Mouse (Mus musculus): ENCODE results near the gene Map1b. TPM values are rescaled to one million over a fixed set of nuclear protein-coding genes. Genes with fewer than 3 reads are reported as not detected.
A peak's percentile ranks its signal among the peaks of the same experiment; 100 is the strongest.

The Map1b gene
- polyA plus RNA-seq, 1 experiment from 2014 or later = 10.1 TPM

DNA sequence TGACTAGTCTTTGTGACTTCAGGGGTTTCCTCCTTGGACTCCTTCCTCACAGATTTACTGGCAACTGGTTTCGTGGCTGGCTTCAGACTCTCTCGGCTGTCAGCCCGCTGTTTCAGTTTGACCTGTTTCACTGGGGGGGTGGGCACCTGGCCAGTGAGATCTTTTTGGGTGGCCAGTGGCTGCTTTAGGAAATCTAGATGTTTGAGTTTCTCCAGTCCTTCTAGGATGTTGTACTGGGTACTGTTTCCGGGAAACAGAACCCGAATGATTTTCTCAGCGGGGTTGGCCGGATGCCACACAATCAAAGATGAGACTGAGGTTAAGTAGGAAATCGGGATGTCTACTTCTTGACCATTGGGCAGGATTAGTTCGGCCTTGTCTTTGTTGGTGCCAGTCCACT lies 81.8 kb downstream of the Map1b start:
- ATAC-seq (no peak), DNase-seq (ENCODE audit: low read depth, low spot score) (no peak)
- ChIA-PET POLR2A (no interaction called here), CTCF (interaction anchor here (1.2 kb wide), 1 partner anchor 11 kb away, joined by 3 read pairs; no protein-coding TSS in a partner anchor)
- no peaks in the 10 kb centered on the region for H3K27me3 ChIP-seq
- TF ChIP-seq CTCF (IDR thresholded peaks at IDR 0.05) = no peak
- in situ Hi-C loops (cut with MboI; ENCODE audit: low pct_unique_long_range_greater_than_20kb) = no loop called here

DNA sequence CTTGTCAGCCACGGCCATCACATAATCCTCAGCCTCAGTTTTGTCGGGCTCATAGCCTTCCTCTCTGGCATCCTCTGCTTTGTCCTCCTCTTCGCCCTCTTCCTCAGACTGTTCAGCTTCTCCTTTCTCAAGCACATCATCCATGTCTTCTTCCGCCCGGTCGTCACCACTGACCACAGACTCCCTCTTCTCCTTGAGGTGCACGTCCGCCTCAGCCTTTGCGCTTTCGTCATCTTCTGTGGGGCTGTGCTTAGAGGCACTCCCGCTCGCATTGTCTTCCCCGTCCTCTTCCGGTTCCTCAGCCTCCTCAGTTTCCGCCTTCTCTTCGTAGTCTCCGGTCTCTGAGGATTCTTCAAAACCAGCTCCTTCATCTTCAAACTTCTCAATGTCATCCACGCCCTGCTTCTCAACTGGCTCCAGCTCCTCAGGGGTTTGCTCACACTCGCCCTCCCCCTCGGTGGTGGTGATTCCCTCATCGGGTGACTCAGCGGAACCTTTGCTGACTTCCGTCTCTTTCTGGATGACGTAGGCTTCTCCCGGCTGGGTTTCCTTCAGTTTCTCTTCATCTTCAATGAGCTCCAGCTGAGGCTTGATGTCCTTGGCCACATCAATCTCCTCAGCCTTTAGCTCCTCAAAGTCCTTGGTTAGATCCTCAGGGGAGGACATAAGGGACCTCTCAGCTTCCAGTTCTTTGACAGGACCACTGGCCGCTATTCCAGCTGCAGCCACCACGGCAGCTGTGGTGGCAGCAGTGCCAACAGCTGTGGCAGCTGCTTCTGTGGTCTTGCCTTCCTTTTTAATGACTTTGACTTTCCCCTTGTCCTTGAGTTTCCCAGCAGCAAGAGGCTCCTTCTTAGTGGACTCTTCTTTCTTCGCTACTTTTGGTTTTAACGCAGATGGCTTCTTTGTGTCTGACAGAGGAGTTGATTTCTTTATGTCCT lies 83.0 kb downstream of the Map1b start:
- in situ Hi-C loops (cut with MboI; ENCODE audit: low pct_unique_long_range_greater_than_20kb) = no loop called here
- no peak for ATAC-seq
- DNase-seq (ENCODE audit: low read depth, low spot score) = no peak
- H3K27me3 ChIP-seq = no peaks in the 10 kb centered on the region
- no peak for TF ChIP-seq CTCF (IDR thresholded peaks at IDR 0.05)
- ChIA-PET CTCF (interaction anchor here (1.3 kb wide), 1 partner anchor 21 kb away, joined by 3 read pairs; no protein-coding TSS in a partner anchor), POLR2A (no interaction called here)

DNA sequence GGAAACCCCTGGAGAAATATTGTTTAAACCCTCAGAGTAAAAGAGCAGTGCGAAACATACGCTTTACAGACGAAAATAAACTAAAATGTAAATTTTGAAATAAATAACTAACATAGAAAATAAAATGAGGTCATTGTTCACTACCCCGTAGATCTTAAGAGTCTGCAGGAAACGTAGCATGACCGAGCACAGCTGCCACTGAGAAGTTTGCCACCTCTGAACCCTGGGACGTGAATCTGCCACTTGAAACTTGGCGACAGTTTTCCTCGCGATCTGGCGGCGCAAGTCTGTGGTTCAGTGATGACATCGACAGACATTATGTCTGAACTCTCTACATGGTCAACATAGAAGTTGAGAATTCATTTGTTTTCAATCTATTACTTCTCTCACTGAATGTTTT lies 92.8 kb downstream of the Map1b start:
- in situ Hi-C loops (cut with MboI; ENCODE audit: low pct_unique_long_range_greater_than_20kb) = no loop called here
- CTCF ChIA-PET = interaction anchor here (1.3 kb wide), 1 partner anchor 13 kb away, joined by 4 read pairs; no protein-coding TSS in a partner anchor
- no peaks in the 10 kb centered on the region for H3K27me3 ChIP-seq
- TF ChIP-seq CTCF (IDR thresholded peaks at IDR 0.05) = no peak
- DNase-seq (ENCODE audit: low read depth, low spot score) = no peak
- no peak for ATAC-seq
- POLR2A ChIA-PET = no interaction called here

DNA sequence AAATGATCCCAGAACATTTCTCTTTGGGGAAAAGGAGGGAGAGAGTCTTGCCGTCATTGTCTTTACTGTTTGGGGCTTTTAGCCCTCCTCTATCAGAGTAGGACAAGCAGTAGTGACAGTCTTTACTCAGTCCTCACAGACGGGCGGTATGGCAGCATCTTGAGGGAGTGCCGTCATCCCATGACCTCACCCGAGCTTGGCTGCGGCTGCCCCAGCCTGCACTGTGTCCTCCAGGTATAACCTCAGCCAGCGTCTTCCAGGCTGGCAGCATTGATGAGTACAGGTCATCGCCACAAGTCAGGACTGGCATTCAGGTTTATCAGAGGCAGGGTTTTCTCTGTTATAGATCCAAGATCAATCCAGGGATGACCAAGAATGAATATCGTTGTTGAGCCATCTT lies 99.7 kb downstream of the Map1b start:
- ATAC-seq (no peak), DNase-seq (ENCODE audit: low read depth, low spot score) (no peak)
- ChIA-PET CTCF (no interaction called here), POLR2A (no interaction called here)
- in situ Hi-C loops (cut with MboI; ENCODE audit: low pct_unique_long_range_greater_than_20kb) = no loop called here
- no peaks in the 10 kb centered on the region for H3K27me3 ChIP-seq
- TF ChIP-seq CTCF (IDR thresholded peaks at IDR 0.05) = no peak

DNA sequence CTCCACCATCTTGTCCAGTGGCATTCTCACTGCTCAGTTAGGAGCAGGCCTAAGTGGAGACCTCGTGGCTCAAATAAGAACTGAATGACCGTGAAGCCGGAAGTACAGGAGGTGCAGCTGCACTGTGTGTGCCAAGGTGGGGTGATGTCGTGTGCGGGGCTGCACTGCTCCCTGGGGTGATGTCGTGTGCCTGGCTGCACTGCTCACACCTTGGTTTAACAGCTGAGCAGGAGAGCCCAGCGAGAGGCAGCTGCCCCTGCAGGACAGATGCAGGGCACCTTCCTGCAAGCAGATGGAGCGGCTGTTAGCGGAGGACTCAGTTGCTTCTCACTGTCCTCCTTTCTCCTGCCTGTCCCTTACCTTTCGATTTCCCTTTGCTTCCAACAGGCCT lies 102.0 kb downstream of the Map1b start:
- CTCF ChIA-PET = interaction anchor here (1.1 kb wide), 1 partner anchor 36 kb away, joined by 3 read pairs; no protein-coding TSS in a partner anchor
- DNase-seq (ENCODE audit: low read depth, low spot score) (no peak), ATAC-seq (no peak)
- POLR2A ChIA-PET = no interaction called here
- TF ChIP-seq CTCF (IDR thresholded peaks at IDR 0.05) = no peak
- H3K27me3 ChIP-seq = no peaks in the 10 kb centered on the region
- in situ Hi-C loops (cut with MboI; ENCODE audit: low pct_unique_long_range_greater_than_20kb) = no loop called here

DNA sequence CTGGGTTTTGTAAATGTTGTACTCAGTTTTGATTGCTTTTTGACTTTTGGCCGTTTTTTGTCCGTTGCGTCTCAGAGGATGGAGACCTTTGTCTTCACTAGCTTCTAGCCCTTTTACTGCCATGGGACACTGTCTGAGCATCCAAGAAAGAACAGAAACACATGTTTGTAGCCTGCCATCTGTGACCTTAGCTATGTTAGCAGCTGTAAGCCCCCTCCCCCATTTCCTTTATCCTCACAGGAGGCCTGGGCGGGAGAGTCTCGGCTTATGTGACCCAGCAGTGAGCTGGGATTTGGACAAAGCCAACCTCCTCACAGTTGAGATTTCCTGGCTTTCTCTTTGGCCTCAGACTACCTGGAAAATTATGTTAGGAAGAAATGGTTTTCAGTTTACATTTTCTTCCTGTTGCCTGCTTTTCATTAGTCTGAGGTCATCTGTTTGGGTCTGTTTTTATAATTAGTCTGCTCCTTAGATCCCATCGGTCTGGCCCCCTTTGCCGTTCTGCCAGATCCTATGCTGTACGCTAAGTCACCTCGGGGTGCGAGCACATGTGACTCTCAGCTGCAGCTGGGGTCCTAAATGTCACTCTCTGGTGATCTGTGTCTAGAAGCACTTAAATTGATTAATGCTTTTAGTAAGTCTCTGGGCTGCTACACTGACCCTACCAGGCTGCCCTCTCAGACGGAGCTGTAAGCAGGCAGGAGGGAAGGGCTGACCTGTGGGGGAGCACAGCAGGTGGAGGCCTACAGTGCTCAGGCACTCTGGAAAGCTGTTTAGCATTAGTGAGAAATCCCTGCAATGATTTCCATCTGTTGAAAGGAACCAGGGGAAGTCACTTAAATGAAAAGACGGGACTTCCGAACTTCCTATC lies 102.6 kb downstream of the Map1b start:
- ChIA-PET CTCF (interaction anchor here (1.3 kb wide), 1 partner anchor 20 kb away, joined by 3 read pairs; no protein-coding TSS in a partner anchor), POLR2A (no interaction called here)
- DNase-seq (ENCODE audit: low read depth, low spot score) = no peak
- ATAC-seq = no peak
- no peaks in the 10 kb centered on the region for H3K27me3 ChIP-seq
- TF ChIP-seq CTCF (IDR thresholded peaks at IDR 0.05) = no peak
- in situ Hi-C loops (cut with MboI; ENCODE audit: low pct_unique_long_range_greater_than_20kb) = no loop called here

DNA sequence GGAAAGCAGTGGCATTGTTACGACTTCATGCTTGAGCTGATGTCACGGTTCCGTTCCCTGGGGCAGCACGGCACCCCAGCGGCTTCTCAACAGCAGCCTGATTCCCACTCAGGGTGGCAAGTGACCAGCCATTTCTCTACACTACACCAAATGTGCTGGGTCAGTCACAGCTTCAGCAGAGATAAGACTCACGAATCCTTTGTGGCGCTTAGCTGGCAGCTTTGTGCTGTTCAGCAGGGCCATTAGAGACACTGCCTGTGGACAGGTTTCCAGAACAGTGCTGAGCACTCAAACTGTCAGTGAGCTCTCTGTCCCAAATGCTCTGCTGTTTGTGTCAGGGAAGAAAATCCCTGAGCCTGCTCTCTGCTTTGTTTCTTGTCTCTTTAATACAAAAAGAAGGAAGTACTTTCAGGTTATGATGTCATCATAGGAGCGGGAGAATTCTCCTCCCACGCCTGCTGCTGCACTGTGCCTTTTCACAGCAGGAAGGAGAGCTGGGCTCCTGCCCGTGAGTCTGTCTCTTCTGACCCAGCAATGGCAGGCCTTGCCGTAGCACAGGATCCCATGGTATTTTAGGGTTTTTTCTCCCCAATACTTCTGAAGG lies 103.8 kb downstream of the Map1b start:
- POLR2A ChIA-PET = no interaction called here
- TF ChIP-seq CTCF (IDR thresholded peaks at IDR 0.05) = no peak
- CTCF ChIA-PET = interaction anchor here (1.2 to 1.3 kb wide), 2 partner anchors 21 to 46 kb away, joined by 3 read pairs; no protein-coding TSS in a partner anchor
- DNase-seq (ENCODE audit: low read depth, low spot score) (no peak), ATAC-seq (peak; percentile 42)
- in situ Hi-C loops (cut with MboI; ENCODE audit: low pct_unique_long_range_greater_than_20kb) = no loop called here
- H3K27me3 ChIP-seq = no peaks in the 10 kb centered on the region

DNA sequence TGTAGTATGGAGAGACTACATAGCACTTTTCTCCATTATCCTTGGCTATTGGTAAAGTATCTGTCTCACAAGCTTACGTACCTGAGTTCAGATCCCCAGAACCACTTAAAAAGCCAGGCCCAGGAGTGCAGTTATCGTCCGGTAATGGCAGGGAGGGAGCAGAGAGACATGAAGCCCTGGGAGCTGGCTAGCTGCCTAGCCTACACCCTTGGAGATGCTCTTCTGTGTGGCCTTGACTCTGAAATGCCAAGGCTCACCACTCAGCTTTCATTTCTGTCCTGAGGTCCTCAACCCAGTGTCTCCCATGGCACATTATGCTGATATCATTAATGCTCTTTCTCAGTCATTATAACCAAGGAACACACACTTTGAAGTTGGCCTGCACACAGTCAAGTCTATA lies 104.6 kb downstream of the Map1b start:
- in situ Hi-C loops (cut with MboI; ENCODE audit: low pct_unique_long_range_greater_than_20kb) = no loop called here
- no peak for DNase-seq (ENCODE audit: low read depth, low spot score)

DNA sequence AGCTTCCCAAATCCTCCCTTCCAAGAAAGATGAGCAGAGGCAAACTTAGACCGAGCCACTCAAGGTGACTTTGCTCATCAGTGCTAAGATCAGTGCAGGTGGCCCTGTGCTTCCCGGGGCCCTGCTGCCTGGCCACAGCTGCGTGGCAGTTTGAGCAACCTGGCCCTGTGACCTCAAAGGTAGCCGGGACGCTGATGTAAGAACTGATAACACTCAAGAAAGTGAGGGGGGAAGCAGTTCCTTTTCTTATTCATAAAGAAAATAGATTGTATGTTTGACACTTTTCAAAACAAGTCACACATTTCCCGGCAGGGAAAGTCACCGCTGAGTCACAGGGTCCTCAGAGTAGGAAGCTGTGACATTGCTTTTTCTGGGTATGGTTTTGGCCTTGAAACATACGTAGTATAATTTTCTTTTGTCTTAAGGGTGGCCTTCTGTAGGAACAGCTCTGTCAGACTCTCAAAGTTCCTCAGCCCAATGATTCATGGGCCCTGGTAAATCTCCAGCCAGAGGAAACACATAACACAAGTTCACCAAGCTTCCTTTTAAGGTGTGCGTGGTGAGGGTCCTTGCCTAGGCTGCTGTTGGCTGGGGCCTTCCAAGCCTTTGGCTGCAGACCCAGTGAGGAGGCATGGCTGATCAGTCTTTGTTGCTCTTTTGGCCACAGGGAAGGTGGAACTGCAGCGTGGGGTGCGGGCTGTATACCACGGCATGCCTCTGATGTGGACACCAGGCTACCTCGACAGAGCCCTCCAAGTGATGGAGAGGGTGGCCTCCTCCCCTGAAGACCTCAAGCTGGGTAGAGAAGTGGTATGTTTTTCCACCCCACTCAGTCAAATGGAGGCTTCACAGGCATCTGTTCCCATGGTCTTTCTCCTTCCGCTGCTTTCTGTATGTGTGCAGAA lies 105.5 kb downstream of the Map1b start:
- no peak for ATAC-seq
- TF ChIP-seq CTCF (IDR thresholded peaks at IDR 0.05) = no peak
- ChIA-PET POLR2A (no interaction called here), CTCF (interaction anchor here (1.2 to 1.4 kb wide), 2 partner anchors 12 to 36 kb away, joined by 4 read pairs; no protein-coding TSS in a partner anchor)
- no peaks in the 10 kb centered on the region for H3K27me3 ChIP-seq
- in situ Hi-C loops (cut with MboI; ENCODE audit: low pct_unique_long_range_greater_than_20kb) = no loop called here
- DNase-seq (ENCODE audit: low read depth, low spot score) = no peak

More for the DNA sequence above, 104.6 kb downstream of the Map1b start:
- ChIA-PET POLR2A (no interaction called here), CTCF (no interaction called here)
- no peaks in the 10 kb centered on the region for H3K27me3 ChIP-seq
- no peak for ATAC-seq
- TF ChIP-seq CTCF (IDR thresholded peaks at IDR 0.05) = no peak
